Mouse (Mus musculus) kidney, postnatal 25 days (tissue): ENCODE measurements around the gene S1pr4.

Experiments
- DNase-seq, 2 experiments: peaks; one replicate each; pipeline ENCODE4 v3.0.0; 2021; ENCODE audit warnings: mixed read lengths in 2 of 2

The S1pr4 gene

GRCm38 (mm10) chr10:81519227-81519977 lies 19.5 kb upstream of the S1pr4 start:
- DNase-seq, result no peak

- peak; percentile 76 to 89 for DNase-seq
Measured at GRCm38 (mm10) chr10:81518546-81518945, 18.6 kb upstream of the S1pr4 start.

GRCm38 (mm10) chr10:81517227-81517626 lies 17.3 kb upstream of the S1pr4 start:
- DNase-seq, result no peak

GRCm38 (mm10) chr10:81513798-81514197 lies 13.9 kb upstream of the S1pr4 start:
- DNase-seq, result no peak

GRCm38 (mm10) chr10:81510246-81510810 lies 10.4 kb upstream of the S1pr4 start:
- no peak for DNase-seq

- DNase-seq, result no peak
Measured at GRCm38 (mm10) chr10:81507691-81508489, 8.0 kb upstream of the S1pr4 start.

GRCm38 (mm10) chr10:81507095-81507494 lies 7.2 kb upstream of the S1pr4 start:
- DNase-seq, result no peak

GRCm38 (mm10) chr10:81505016-81505664 lies 5.2 kb upstream of the S1pr4 start:
- DNase-seq, result no peak

- DNase-seq, result peak; percentile 87 to 92
Measured at GRCm38 (mm10) chr10:81502658-81503057, 2.7 kb upstream of the S1pr4 start.

GRCm38 (mm10) chr10:81501863-81502262 lies 1.9 kb upstream of the S1pr4 start:
- DNase-seq, result no peak

GRCm38 (mm10) chr10:81499250-81499901 lies 556 bp downstream of the S1pr4 start:
- peak; percentile 53 to 75 for DNase-seq

GRCm38 (mm10) chr10:81498316-81499249 lies 1.3 kb downstream of the S1pr4 start:
- peak in 1 of 2 experiments; percentile 38 for DNase-seq

GRCm38 (mm10) chr10:81497401-81498270 lies 2.3 kb downstream of the S1pr4 start:
- no peak for DNase-seq

- no peak for DNase-seq
Measured at GRCm38 (mm10) chr10:81496969-81497368, 3.0 kb downstream of the S1pr4 start.

GRCm38 (mm10) chr10:81496264-81496901 lies 3.5 kb downstream of the S1pr4 start, which contains the start of gene Ncln:
Ncln (minus strand) TSS chr10:81496392.
- peak; percentile 99 for DNase-seq

GRCm38 (mm10) chr10:81495616-81496263 lies 4.2 kb downstream of the S1pr4 start:
- DNase-seq, result peak in 1 of 2 experiments; percentile 28

- DNase-seq, result peak in 1 of 2 experiments; percentile 39
Measured at GRCm38 (mm10) chr10:81495151-81495550, 4.8 kb downstream of the S1pr4 start.

- DNase-seq, result no peak
Measured at GRCm38 (mm10) chr10:81494260-81495041, 5.5 kb downstream of the S1pr4 start.
